Mouse (Mus musculus) cerebellum, adult 2 months (tissue): ENCODE results near the gene Necab2. TPM values are rescaled to one million over a fixed set of nuclear protein-coding genes. Genes with fewer than 3 reads are reported as not detected.

Experiments used
- DNase-seq, 2 experiments: peaks; one replicate each; pipeline ENCODE4 v3.0.0; 2021
- H3K27ac ChIP-seq: fragments of 200-500 bp; 2 replicates; pipeline ENCODE4 v1.5.1; 2012; ENCODE audit warnings: low read length, control low read depth, inconsistent platforms; ENCODE audit not compliant: insufficient read depth
- H3K27me3 ChIP-seq: fragments of 200-500 bp; 2 replicates; pipeline ENCODE4 v1.6.1; 2012; ENCODE audit warnings: inconsistent platforms, mild to moderate bottlenecking, low read length, moderate library complexity; ENCODE audit not compliant: control insufficient read depth, insufficient read depth
- H3K4me1 ChIP-seq: fragments of 200-500 bp; 2 replicates; pipeline ENCODE4 v1.6.1; 2011; ENCODE audit warnings: low read length; ENCODE audit not compliant: control insufficient read depth, insufficient read depth
- H3K4me3 ChIP-seq: fragments of 200-500 bp; replicated peaks from 2 replicates; pipeline ENCODE3; 2011; ENCODE audit warnings: mild to moderate bottlenecking, low read depth, low read length, control low read depth; ENCODE audit not compliant: insufficient read depth
- CTCF ChIP-seq: fragments of 200-500 bp; IDR thresholded peaks from 2 replicates; pipeline ENCODE4 v1.5.1; 2011; ENCODE audit warnings: low read depth, mild to moderate bottlenecking, control low read depth, low read length, moderate library complexity, borderline replicate concordance; ENCODE audit not compliant: insufficient read depth
- POLR2A ChIP-seq: fragments of 200-500 bp; IDR thresholded peaks from 2 replicates; pipeline ENCODE4 v1.6.1; 2011; ENCODE audit warnings: low read length, control low read depth, borderline replicate concordance; ENCODE audit not compliant: insufficient read depth
- WGBS: fragments of 180-500 bp; shearing (Covaris S2); methylation state at CpG from one replicate; pipeline ENCODE4 v1.1.7; 2018; 5-methylcytosine and 5-hydroxymethylcytosine counted together
- polyA plus RNA-seq: library from polyadenylated mRNA; depleted of rRNA; stranded (reverse); fragments of >200 nt; gene quantifications from 2 replicates; pipeline ENCODE4 v1.2.3, GENCODE M21; 2012; rRNA removed

Necab2 gene
- 17.0 and 26.6 TPM in 2 replicates for polyA plus RNA-seq

GRCm38 (mm10) chr8:119446211-119446989 lies at the start of gene Necab2:
Gene Necab2, plus strand, starts transcription at chr8:119446719.
- H3K27me3 ChIP-seq = no peaks in the 10 kb centered on the region; the same call in 1 of the 2 replicates
- 1% methylated on average over 50 of the region's 52 CpGs for WGBS
- no peak within 1 kb of the TSS for H3K27ac ChIP-seq
- H3K4me3 ChIP-seq = peak within 1 kb of the TSS; percentile 29
- no peaks in the 10 kb centered on the region for H3K4me1 ChIP-seq
- peak; percentile 74 to 81 for DNase-seq
- TF ChIP-seq CTCF = peak; percentile 77
- no peak for TF ChIP-seq POLR2A

- Histone ChIP-seq H3K4me3 (no peak overlapping the region), H3K4me1 (peaks cover 14% of the 10 kb centered on the region), H3K27ac (no peak overlapping the region), H3K27me3 (no peaks in the 10 kb centered on the region)
- TF ChIP-seq CTCF = no peak
- DNase-seq = no peak
- WGBS = 53% methylated on average over 9 of the region's 9 CpGs
Measured at GRCm38 (mm10) chr8:119398558-119398957, 48.0 kb upstream of the Necab2 start.

GRCm38 (mm10) chr8:119399255-119399654 lies 47.3 kb upstream of the Necab2 start:
- Histone ChIP-seq H3K27ac (no peak overlapping the region), H3K4me1 (peaks cover 14% of the 10 kb centered on the region), H3K27me3 (no peaks in the 10 kb centered on the region), H3K4me3 (no peak overlapping the region)
- WGBS = 48% methylated on average over 6 of the region's 6 CpGs
- no peak for DNase-seq
- no peak for TF ChIP-seq CTCF
- no peak for TF ChIP-seq POLR2A

- TF ChIP-seq POLR2A (no peak), CTCF (no peak)
- no peak for DNase-seq
- H3K4me1 ChIP-seq = peaks cover 14% of the 10 kb centered on the region
- WGBS = 59% methylated on average over 9 of the region's 9 CpGs
- no peak overlapping the region for H3K4me3 ChIP-seq
- H3K27ac ChIP-seq = no peak overlapping the region
- no peaks in the 10 kb centered on the region for H3K27me3 ChIP-seq
Measured at GRCm38 (mm10) chr8:119400122-119400671, 46.3 kb upstream of the Necab2 start.

- no peak for DNase-seq
- H3K4me1 ChIP-seq = peaks cover 11% of the 10 kb centered on the region
- 82% methylated on average over 3 of the region's 3 CpGs for WGBS
- H3K27me3 ChIP-seq = no peaks in the 10 kb centered on the region
- no peak overlapping the region for H3K4me3 ChIP-seq
- H3K27ac ChIP-seq = no peak overlapping the region
- TF ChIP-seq CTCF = no peak
- TF ChIP-seq POLR2A = no peak
Measured at GRCm38 (mm10) chr8:119400904-119401303, 45.6 kb upstream of the Necab2 start.

GRCm38 (mm10) chr8:119403912-119404311 lies 42.6 kb upstream of the Necab2 start:
- no peak overlapping the region for H3K27ac ChIP-seq
- 76% methylated on average over 10 of the region's 10 CpGs for WGBS
- DNase-seq = no peak
- TF ChIP-seq CTCF = no peak
- TF ChIP-seq POLR2A = no peak
- no peaks in the 10 kb centered on the region for H3K27me3 ChIP-seq
- H3K4me3 ChIP-seq = no peak overlapping the region
- peaks cover 4% of the 10 kb centered on the region; the same call in 1 of the 2 replicates for H3K4me1 ChIP-seq

- TF ChIP-seq CTCF = no peak
- no peak for TF ChIP-seq POLR2A
- WGBS = 92% methylated on average over 5 of the region's 5 CpGs
- Histone ChIP-seq H3K4me3 (no peak overlapping the region), H3K27ac (no peak overlapping the region), H3K4me1 (no peaks in the 10 kb centered on the region; the same call in 1 of the 2 replicates), H3K27me3 (no peaks in the 10 kb centered on the region)
- DNase-seq = no peak
Measured at GRCm38 (mm10) chr8:119404648-119405047, 41.9 kb upstream of the Necab2 start.

- no peak overlapping the region for H3K4me3 ChIP-seq
- TF ChIP-seq CTCF (no peak), POLR2A (no peak)
- WGBS = 88% methylated on average over 8 of the region's 8 CpGs
Measured at GRCm38 (mm10) chr8:119408311-119408710, 38.2 kb upstream of the Necab2 start.

More at GRCm38 (mm10) chr8:119408311-119408710, 38.2 kb upstream of the Necab2 start:
- no peak for DNase-seq
- no peaks in the 10 kb centered on the region for H3K27me3 ChIP-seq
- no peak overlapping the region for H3K27ac ChIP-seq
- peaks cover 4% of the 10 kb centered on the region; the same call in 1 of the 2 replicates for H3K4me1 ChIP-seq
